Mouse (Mus musculus): Measurements from ENCODE around the gene Skida1.

Skida1 gene

GRCm38 (mm10) chr2:18039566-18040290, 9.1 kb downstream of the Skida1 start:
- DNase-seq (ENCODE audit: low read depth, low spot score): peak; percentile 84

- DNase-seq (ENCODE audit: low read depth, low spot score): no peak
Measured at GRCm38 (mm10) chr2:18038895-18039371, 9.9 kb downstream of the Skida1 start.

GRCm38 (mm10) chr2:18038141-18038752, 10.6 kb downstream of the Skida1 start:
- DNase-seq (ENCODE audit: low read depth, low spot score): no peak

GRCm38 (mm10) chr2:18037491-18037890, 11.4 kb downstream of the Skida1 start, which contains the start of gene A930004D18Rik:
TSS of gene A930004D18Rik (minus strand) at chr2:18037737.
- DNase-seq (ENCODE audit: low read depth, low spot score): no peak

- no peak for DNase-seq (ENCODE audit: low read depth, low spot score)
Measured at GRCm38 (mm10) chr2:18034371-18035250, 14.2 kb downstream of the Skida1 start.

GRCm38 (mm10) chr2:18033166-18034108, 15.4 kb downstream of the Skida1 start:
- no peak for DNase-seq (ENCODE audit: low read depth, low spot score)

GRCm38 (mm10) chr2:18032538-18032895, 16.3 kb downstream of the Skida1 start:
- no peak for DNase-seq (ENCODE audit: low read depth, low spot score)

GRCm38 (mm10) chr2:18031831-18032537, 16.9 kb downstream of the Skida1 start:
- peak; percentile 90 for DNase-seq (ENCODE audit: low read depth, low spot score)

GRCm38 (mm10) chr2:18031271-18031821, 17.5 kb downstream of the Skida1 start:
- peak; percentile 70 for DNase-seq (ENCODE audit: low read depth, low spot score)

- DNase-seq (ENCODE audit: low read depth, low spot score): no peak
Measured at GRCm38 (mm10) chr2:18030581-18030980, 18.3 kb downstream of the Skida1 start.

GRCm38 (mm10) chr2:18029656-18030055, 19.2 kb downstream of the Skida1 start:
- DNase-seq (ENCODE audit: low read depth, low spot score): no peak

- peak; percentile 92 for DNase-seq (ENCODE audit: low read depth, low spot score)
Measured at GRCm38 (mm10) chr2:18028140-18029021, 20.5 kb downstream of the Skida1 start.

GRCm38 (mm10) chr2:18027448-18028139, 21.3 kb downstream of the Skida1 start:
- peak; percentile 100 for DNase-seq (ENCODE audit: low read depth, low spot score)

- DNase-seq (ENCODE audit: low read depth, low spot score): peak; percentile 85
Measured at GRCm38 (mm10) chr2:18026116-18026947, 22.5 kb downstream of the Skida1 start.

- DNase-seq (ENCODE audit: low read depth, low spot score): no peak
Measured at GRCm38 (mm10) chr2:18025781-18026115, 23.1 kb downstream of the Skida1 start.

- peak; percentile 62 for DNase-seq (ENCODE audit: low read depth, low spot score)
Measured at GRCm38 (mm10) chr2:18025116-18025515, 23.7 kb downstream of the Skida1 start.

GRCm38 (mm10) chr2:18022886-18023285, 26.0 kb downstream of the Skida1 start:
- DNase-seq (ENCODE audit: low read depth, low spot score): no peak

GRCm38 (mm10) chr2:18019122-18019521, 29.7 kb downstream of the Skida1 start:
- no peak for DNase-seq (ENCODE audit: low read depth, low spot score)
